Mouse (Mus musculus) bone marrow, adult 2 months (tissue): ENCODE results near the gene Atp5mpl. TPM values are rescaled to one million over a fixed set of nuclear protein-coding genes. Genes with fewer than 3 reads are reported as not detected.

Experiments
- H3K27ac ChIP-seq: fragments of 200-500 bp; 2 replicates; pipeline ENCODE4 v1.5.1; 2012; ENCODE audit warnings: low read depth, mild to moderate bottlenecking, control low read depth, inconsistent platforms, low read length; ENCODE audit not compliant: control insufficient read depth, poor library complexity, insufficient read depth
- H3K4me1 ChIP-seq: fragments of 200-500 bp; 2 replicates; pipeline ENCODE4 v1.6.1; 2011; ENCODE audit warnings: low read length; ENCODE audit not compliant: control insufficient read depth, insufficient read depth
- H3K4me3 ChIP-seq: fragments of 200-500 bp; replicated peaks from 2 replicates; pipeline ENCODE3; 2011; ENCODE audit warnings: mild to moderate bottlenecking, low read depth, low read length, control low read depth; ENCODE audit not compliant: control insufficient read depth
- CTCF ChIP-seq: fragments of 200-500 bp; IDR thresholded peaks from 2 replicates; pipeline ENCODE4 v1.5.1; 2011; ENCODE audit warnings: low read length, control low read depth; ENCODE audit not compliant: control insufficient read depth, insufficient read depth
- POLR2A ChIP-seq: fragments of 200-500 bp; IDR thresholded peaks from 2 replicates; pipeline ENCODE4 v1.6.1; 2011; ENCODE audit warnings: low read depth, mild to moderate bottlenecking, control low read depth, low read length, borderline replicate concordance; ENCODE audit not compliant: control insufficient read depth
- WGBS: fragments of 180-500 bp; shearing (Covaris S2); methylation state at CpG from one replicate; pipeline ENCODE4 v1.1.7; 2018; 5-methylcytosine and 5-hydroxymethylcytosine counted together
- polyA plus RNA-seq: library from polyadenylated mRNA; stranded (reverse); fragments of >200 nt; gene quantifications from 2 replicates; pipeline ENCODE4 v1.2.4, GENCODE M21; 2011; ENCODE audit warnings: low replicate concordance; ENCODE audit not compliant: missing spikeins, insufficient read depth, insufficient read length

Gene Atp5mpl
- polyA plus RNA-seq, 1 experiment = 196 TPM

DNA sequence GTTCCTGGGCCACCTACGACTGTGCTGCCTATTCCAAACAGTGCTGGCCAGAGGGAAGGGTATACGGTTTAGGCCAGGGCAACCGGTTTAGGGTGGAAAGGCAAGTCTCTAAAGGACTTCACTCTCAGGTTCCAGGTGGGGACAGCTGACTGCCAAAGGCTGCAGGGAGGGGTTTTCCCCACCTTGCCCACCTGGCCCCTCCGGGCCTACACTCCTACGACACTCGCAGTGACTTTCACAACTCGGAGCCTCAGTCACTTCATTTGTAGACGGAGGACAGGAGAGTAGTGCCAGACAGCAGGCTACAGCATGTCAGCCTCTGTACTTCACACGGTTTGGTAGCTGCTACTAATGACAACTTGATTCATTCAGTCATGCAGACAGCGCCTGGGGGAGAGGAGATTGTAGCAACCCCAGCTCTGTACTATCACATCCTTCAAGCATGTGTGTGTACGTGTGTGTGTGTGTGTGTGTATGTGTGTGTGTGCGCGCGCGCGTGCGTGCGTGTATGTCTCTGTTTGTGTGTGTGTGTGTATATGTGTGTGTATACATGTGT is 38.3 kb downstream of the Atp5mpl start:
- Histone ChIP-seq H3K4me3 (no peak overlapping the region), H3K4me1 (peaks cover 4% of the 10 kb centered on the region), H3K27ac (no peak overlapping the region)
- no peak for TF ChIP-seq CTCF
- TF ChIP-seq POLR2A = no peak
- 89% methylated on average over 18 of the region's 18 CpGs for WGBS

DNA sequence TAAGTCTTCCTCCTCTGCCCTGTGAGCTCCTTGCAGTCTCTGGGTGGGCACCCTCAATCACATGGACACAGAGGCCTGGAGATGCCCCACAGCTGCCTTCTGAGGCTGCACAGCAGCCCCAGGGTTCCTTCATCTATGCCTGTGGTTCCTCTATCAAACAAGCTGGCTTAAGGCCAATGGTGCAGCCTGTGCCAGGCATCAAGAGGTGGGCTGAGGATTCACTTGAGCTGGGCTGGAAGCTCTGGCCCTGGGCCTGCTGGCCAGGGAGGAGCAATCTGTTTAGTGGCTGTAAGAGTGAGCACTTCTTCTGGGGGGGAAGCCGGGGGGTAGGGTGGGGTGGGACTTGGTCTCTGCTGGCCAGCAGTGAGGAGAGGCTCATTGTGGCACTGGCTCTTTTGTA is 39.4 kb downstream of the Atp5mpl start:
- WGBS = 70% methylated on average over 1 of the region's 1 CpGs
- Histone ChIP-seq H3K27ac (no peak overlapping the region), H3K4me3 (no peak overlapping the region), H3K4me1 (peaks cover 2% of the 10 kb centered on the region)
- no peak for TF ChIP-seq CTCF
- no peak for TF ChIP-seq POLR2A

DNA sequence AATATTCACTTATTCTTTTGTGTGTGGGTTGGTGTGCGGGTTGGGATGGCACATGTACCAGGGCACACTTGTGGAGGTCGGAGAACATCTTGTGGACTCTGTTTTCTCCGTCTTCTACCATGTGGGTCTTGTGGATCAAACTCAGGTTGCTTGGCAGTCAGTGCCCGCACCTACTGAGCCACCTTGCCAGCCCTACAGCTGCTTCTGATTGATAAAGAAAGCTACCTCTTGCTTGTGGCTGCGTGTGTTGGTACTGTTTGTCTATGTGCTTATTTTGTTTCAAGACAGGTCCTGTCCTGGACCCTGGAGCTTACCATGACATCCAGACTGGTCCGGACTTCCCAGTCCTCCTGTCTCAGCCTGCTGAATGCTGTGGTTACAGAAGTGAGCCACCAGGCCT is 43.7 kb downstream of the Atp5mpl start:
- Histone ChIP-seq H3K4me1 (no peaks in the 10 kb centered on the region), H3K4me3 (no peak overlapping the region), H3K27ac (peak overlapping the region; percentile 27; the same call in 1 of the 2 replicates)
- 69% methylated on average over 6 of the region's 6 CpGs for WGBS
- no peak for TF ChIP-seq POLR2A
- no peak for TF ChIP-seq CTCF

DNA sequence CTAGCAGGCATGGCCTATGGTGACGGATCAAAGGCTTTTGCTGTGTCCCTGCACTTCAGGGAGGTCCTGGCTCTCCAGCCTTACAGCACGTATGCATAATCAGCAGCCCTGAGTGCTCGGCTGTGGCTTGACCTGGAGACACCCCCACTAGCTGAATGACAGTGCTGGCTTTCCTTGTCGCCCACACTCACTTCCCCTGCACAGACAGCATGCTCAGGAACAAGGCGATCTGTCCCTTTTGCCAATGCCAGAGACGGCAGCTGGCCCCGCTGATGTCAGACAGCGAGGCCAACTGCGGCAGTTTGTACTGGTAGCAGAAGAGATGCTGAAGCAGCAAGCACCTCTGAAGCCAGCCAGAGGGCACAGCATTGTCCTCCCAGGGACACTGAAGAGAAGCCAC is 46.7 kb downstream of the Atp5mpl start:
- no peaks in the 10 kb centered on the region; the same call in 1 of the 2 replicates for H3K4me1 ChIP-seq
- no peak overlapping the region for H3K4me3 ChIP-seq
- TF ChIP-seq POLR2A (no peak), CTCF (no peak)
- no peak overlapping the region; the same call in 1 of the 2 replicates for H3K27ac ChIP-seq
- WGBS = 9% methylated on average over 9 of the region's 9 CpGs

DNA sequence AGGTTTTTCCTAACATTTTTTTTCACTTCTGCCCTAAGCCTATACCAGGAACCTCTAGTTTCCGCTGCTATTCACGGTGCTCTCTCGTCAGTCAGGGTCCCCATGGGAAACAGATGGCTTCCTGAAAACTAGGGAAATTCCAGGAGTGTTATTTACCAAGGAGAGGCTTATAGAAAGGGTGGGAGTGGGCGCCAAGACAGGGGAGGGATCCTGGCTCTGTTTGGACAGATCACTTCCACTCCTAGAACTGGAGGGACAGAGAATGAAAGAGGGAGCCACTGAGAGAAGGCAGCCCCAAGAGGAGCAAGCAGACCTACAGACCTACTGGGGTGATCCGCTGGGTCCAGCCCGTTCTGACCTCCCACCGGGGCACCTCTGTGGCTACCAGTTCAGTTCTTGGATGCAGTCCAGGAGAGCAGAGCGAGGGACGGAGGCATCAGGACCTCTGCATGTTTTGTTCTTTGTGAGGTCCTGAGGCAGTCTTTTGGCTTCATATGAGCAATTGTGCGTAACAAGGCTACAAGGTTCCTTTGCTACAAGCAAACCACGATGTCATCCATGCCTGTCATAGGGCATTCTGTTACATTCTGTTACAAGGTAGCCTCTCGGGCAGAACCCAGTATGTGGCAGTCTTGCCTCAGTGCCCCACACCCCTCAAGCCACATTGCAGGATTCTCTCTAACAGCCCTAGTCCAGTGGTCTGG is 50.1 kb downstream of the Atp5mpl start:
- H3K4me1 ChIP-seq = no peaks in the 10 kb centered on the region; the same call in 1 of the 2 replicates
- H3K27ac ChIP-seq = no peak overlapping the region
- no peak for TF ChIP-seq POLR2A
- TF ChIP-seq CTCF = no peak
- H3K4me3 ChIP-seq = no peak overlapping the region
- 40% methylated on average over 12 of the region's 12 CpGs for WGBS

DNA sequence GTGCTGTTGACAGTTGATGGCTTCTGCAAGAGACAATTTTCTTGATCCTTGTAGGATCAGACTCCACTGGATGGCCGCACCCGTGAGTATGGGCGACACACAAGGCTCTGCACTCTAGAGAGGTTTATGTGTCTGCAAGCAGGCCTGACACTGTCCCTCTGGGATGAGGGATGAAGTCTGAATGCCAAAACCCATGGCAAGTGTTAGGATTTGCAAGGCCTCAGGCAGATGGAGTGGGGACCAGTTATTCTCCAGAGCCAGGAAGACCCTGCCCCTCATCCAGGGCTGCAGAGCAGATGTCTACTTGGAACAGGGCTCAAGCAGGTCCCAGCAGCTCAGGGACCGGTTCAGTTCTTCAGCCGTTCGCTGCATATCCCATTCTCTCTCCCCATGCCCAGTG is 51.0 kb downstream of the Atp5mpl start:
- Histone ChIP-seq H3K4me3 (no peak overlapping the region), H3K27ac (no peak overlapping the region), H3K4me1 (no peaks in the 10 kb centered on the region; the same call in 1 of the 2 replicates)
- 82% methylated on average over 6 of the region's 6 CpGs for WGBS
- TF ChIP-seq CTCF = no peak
- TF ChIP-seq POLR2A = no peak

DNA sequence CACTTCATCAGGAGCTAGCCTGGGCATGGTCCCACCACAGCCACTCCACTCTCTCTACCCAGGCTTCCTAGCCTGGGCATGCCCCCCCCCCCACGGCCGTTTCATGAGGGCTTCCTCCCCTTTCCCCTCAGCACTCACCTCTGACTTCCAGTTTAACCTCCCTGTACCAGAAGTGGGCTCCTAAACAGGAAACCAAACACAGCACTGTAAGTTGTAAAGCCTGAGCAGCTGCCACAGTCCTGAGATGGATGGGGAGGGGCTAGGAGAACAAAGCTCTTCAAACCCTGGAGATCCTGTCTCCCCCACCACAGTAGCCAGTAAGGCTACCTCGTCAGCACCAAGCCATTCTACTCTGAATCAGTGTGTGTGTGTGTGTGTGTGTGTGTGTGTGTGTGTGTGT is 52.7 kb downstream of the Atp5mpl start:
- no peaks in the 10 kb centered on the region; the same call in 1 of the 2 replicates for H3K4me1 ChIP-seq
- no peak overlapping the region for H3K27ac ChIP-seq
- WGBS = 5% methylated on average over 3 of the region's 3 CpGs
- no peak overlapping the region for H3K4me3 ChIP-seq
- TF ChIP-seq CTCF (no peak), POLR2A (no peak)

DNA sequence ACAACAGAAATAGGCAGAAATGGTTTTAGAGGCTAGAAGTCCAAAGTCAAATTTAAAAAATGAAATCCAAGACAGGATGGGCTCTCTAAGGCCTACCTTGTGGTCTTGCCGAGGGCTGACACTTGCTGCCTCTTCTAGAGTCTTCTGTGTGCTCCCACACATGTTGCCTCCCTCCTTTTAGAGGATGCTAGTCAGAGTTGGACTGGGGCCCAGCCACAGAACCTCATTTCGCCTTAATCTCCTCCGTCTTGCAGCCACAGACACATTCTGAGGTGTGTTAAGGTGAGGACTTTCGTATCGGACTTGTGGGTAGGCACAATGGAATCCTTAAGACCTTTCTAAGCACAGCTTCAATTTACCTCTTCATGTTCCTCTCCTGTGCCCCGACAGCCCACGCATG is 54.0 kb downstream of the Atp5mpl start:
- Histone ChIP-seq H3K4me1 (no peaks in the 10 kb centered on the region; the same call in 1 of the 2 replicates), H3K27ac (no peak overlapping the region), H3K4me3 (no peak overlapping the region)
- 31% methylated on average over 7 of the region's 7 CpGs for WGBS
- TF ChIP-seq CTCF = no peak
- TF ChIP-seq POLR2A = no peak
